In genomic region chr2:174675642-174676041, GRCm38 (mm10) we compare ENCODE assay signal across 8 mouse cellular contexts. TPM values are rescaled to one million over a fixed set of nuclear protein-coding genes. Genes with fewer than 3 reads are reported as not detected.
DNase-seq lines count a peak whose midpoint lies in the region; ATAC-seq lines count a peak whose summit lies in the region.

No protein-coding gene starts in this region.

- H3K9me3 ChIP-seq in forebrain, embryonic 10.5 days, result no peaks in the 10 kb centered on the region
- H3K9me3 ChIP-seq in forebrain, embryonic 13.5 days (replicated peaks), result no peaks in the 10 kb centered on the region
- no peaks in the 10 kb centered on the region for H3K9me3 ChIP-seq in embryonic facial prominence, embryonic 13.5 days
- no peaks in the 10 kb centered on the region for H3K9me3 ChIP-seq in heart, embryonic 12.5 days (replicated peaks)

- peak; percentile 79 for DNase-seq in forebrain, embryonic 10.5 days (ENCODE audit: extremely low spot score, low spot score)
- DNase-seq in adrenal gland, postnatal 4 days (ENCODE audit: low spot score in 2 of 2), result peak; percentile 27 to 53
- peak; percentile 50 to 81 for DNase-seq in layer of hippocampus, adult 8-10 months (ENCODE audit: low spot score in 2 of 2)
- DNase-seq in lung, postnatal 36 days, result peak; percentile 91
- DNase-seq in right cerebral cortex, postnatal 25 days, result peak; percentile 57

- no peak overlapping the region for H3K4me3 ChIP-seq in forebrain, embryonic 10.5 days
- H3K4me3 ChIP-seq in forebrain, embryonic 13.5 days, result no peak overlapping the region
- H3K4me3 ChIP-seq in embryonic facial prominence, embryonic 13.5 days, result no peak overlapping the region
- H3K4me3 ChIP-seq in heart, embryonic 12.5 days, result no peak overlapping the region

- no peak overlapping the region for H3K9ac ChIP-seq in forebrain, embryonic 13.5 days
- no peak overlapping the region for H3K9ac ChIP-seq in embryonic facial prominence, embryonic 13.5 days
- H3K9ac ChIP-seq in heart, embryonic 12.5 days, result no peak overlapping the region

- ATAC-seq in forebrain, embryonic 13.5 days, result no peak
- no peak for ATAC-seq in embryonic facial prominence, embryonic 13.5 days (ENCODE audit: insufficient number of reproducible peaks, insufficient read depth, low FRiP score, low TSS enrichment, low read depth)
- no peak for ATAC-seq in heart, embryonic 12.5 days (ENCODE audit: insufficient number of reproducible peaks, low FRiP score)

- no peak overlapping the region for H3K4me2 ChIP-seq in forebrain, embryonic 13.5 days
- peak overlapping the region; percentile 1; the same call in 1 of the 2 replicates for H3K4me2 ChIP-seq in embryonic facial prominence, embryonic 13.5 days
- H3K4me2 ChIP-seq in heart, embryonic 12.5 days, result peak overlapping the region; percentile 9; the same call in 1 of the 2 replicates

- H3K4me1 ChIP-seq in forebrain, embryonic 10.5 days, result peaks cover 31% of the 10 kb centered on the region
- H3K4me1 ChIP-seq in forebrain, embryonic 13.5 days, result peaks cover 14% of the 10 kb centered on the region
- H3K4me1 ChIP-seq in embryonic facial prominence, embryonic 13.5 days, result peaks cover 31% of the 10 kb centered on the region
- H3K4me1 ChIP-seq in heart, embryonic 12.5 days (replicated peaks), result peaks cover 16% of the 10 kb centered on the region; the same call in 1 of the 2 replicates

- H3K27ac ChIP-seq in forebrain, embryonic 10.5 days, result no peak overlapping the region
- no peak overlapping the region for H3K27ac ChIP-seq in forebrain, embryonic 13.5 days
- no peak overlapping the region for H3K27ac ChIP-seq in embryonic facial prominence, embryonic 13.5 days
- H3K27ac ChIP-seq in heart, embryonic 12.5 days (ENCODE audit: poor library complexity, severe bottlenecking), result no peak overlapping the region

- peaks cover 42% of the 10 kb centered on the region for H3K27me3 ChIP-seq in forebrain, embryonic 10.5 days (ENCODE audit: poor library complexity, severe bottlenecking)
- peaks cover 18% of the 10 kb centered on the region for H3K27me3 ChIP-seq in forebrain, embryonic 13.5 days
- peaks cover 22% of the 10 kb centered on the region for H3K27me3 ChIP-seq in embryonic facial prominence, embryonic 13.5 days
- H3K27me3 ChIP-seq in heart, embryonic 12.5 days (replicated peaks), result peaks cover 16% of the 10 kb centered on the region

- WGBS in forebrain, embryonic 10.5 days, result 15% methylated on average over 9 of the region's 9 CpGs
- WGBS in forebrain, embryonic 13.5 days, result 14% methylated on average over 9 of the region's 9 CpGs
- WGBS in embryonic facial prominence, embryonic 13.5 days, result 12% methylated on average over 9 of the region's 9 CpGs
- WGBS in heart, embryonic 12.5 days, result 14% methylated on average over 9 of the region's 9 CpGs

- no peaks in the 10 kb centered on the region for H3K36me3 ChIP-seq in forebrain, embryonic 10.5 days (replicated peaks)
- H3K36me3 ChIP-seq in forebrain, embryonic 13.5 days (ENCODE audit: poor library complexity, severe bottlenecking), result no peaks in the 10 kb centered on the region
- H3K36me3 ChIP-seq in embryonic facial prominence, embryonic 13.5 days, result no peaks in the 10 kb centered on the region
- H3K36me3 ChIP-seq in heart, embryonic 12.5 days, result no peaks in the 10 kb centered on the region

RNA-seq across cellular contexts. Expression of gene Zfp831, which starts 32.3 kb away (rescaled TPM):
- polyA plus RNA-seq in forebrain, embryonic 10.5 days (2016; fragmentation: Nextera tagmentation; extraction: Ambion mirVana), result 0.01 TPM in 1 of 2 replicates, not detected in the other
- polyA plus RNA-seq in forebrain, embryonic 13.5 days (2015; fragmentation: Nextera tagmentation; extraction: Ambion mirVana), result not detected in 2 replicates
- total RNA-seq in adrenal gland, postnatal 4 days (2021), result under 1 TPM; 0.20 to 0.28 TPM
- 0.07 TPM in 1 of 2 replicates, not detected in the other for polyA plus RNA-seq in embryonic facial prominence, embryonic 13.5 days (2015; fragmentation: Nextera tagmentation; extraction: Ambion mirVana)
- not detected in 2 replicates for polyA plus RNA-seq in heart, embryonic 12.5 days (2016; fragmentation: Nextera tagmentation; extraction: Ambion mirVana)
- total RNA-seq in layer of hippocampus, adult 8-10 months (2022), result 10 to 100 TPM; 17.9 to 27.5 (median 22.9) TPM

Comparison
In these comparisons a context has a peak if more than half of its experiments do, and no peak if none do; other contexts are left out.
1. DNase-seq: peak in every context shown above with its lines; median percentile 91 in lung, postnatal 36 days; 79 in forebrain, embryonic 10.5 days; 66 in layer of hippocampus, adult 8-10 months; 57 in right cerebral cortex, postnatal 25 days; 40 in adrenal gland, postnatal 4 days.